Mouse (Mus musculus) heart, postnatal 0 days (tissue): ENCODE measurements around the gene Cd164l2.

Experiments used
- CTCF ChIP-seq: IDR thresholded peaks from 2 replicates; pipeline ENCODE4 v1.5.1; 2016; ENCODE audit warnings: antibody characterized with exemption, control low read depth, low read depth
- EP300 ChIP-seq: IDR thresholded peaks from 2 replicates; pipeline ENCODE4 v1.6.1; 2016; ENCODE audit warnings: antibody characterized with exemption, low read depth

GRCm38 (mm10) chr4:133262882-133263281 lies 51.0 kb downstream of the Cd164l2 start, which contains the start of gene Sytl1:
- TF ChIP-seq CTCF (no peak), EP300 (no peak)
